Mouse (Mus musculus) cerebellum, adult 18-20 months (tissue): ENCODE data around the gene Rp9.
"Not testable (repeated sequence)": the region's sequence is repeated elsewhere in the genome, so short reads cannot be mapped to it uniquely, and the experiment has no call there.

Experiments used
- DNase-seq, 2 experiments: peaks; one replicate each; pipeline ENCODE4 v3.0.0; 2021

Gene Rp9

DNA sequence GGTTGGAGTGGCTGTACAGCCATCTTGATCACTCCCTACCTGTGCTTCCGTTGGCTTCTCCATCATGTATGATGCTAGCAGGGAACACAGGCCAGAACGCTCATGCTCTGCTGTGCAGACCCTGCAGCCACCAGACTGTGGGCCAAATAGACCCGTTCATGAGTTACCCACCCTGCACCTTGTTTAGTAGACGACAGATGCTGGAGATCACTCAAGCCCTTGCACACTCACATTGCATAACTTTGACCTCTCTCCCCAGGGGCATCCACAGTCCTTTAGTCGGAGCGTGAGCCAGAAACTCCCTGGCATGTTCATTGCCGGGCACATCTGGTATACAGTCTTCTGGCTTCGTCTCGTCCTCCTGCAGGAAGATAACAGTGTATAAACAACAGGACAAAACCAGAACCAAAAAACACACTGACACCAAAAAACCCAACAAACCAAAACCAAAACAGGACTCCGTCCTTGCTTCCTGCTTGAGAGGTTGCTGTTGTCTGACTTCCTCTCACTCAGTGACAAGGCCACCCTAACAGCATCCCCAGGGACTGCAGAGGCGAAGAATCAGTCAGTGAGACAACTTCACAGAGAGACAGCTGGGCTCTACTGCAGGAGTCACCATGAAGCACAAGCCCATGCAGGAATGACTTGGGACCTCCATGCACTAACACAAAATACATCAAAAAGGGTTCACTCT lies 12.3 kb downstream of the Rp9 start:
- no peak for DNase-seq

DNA sequence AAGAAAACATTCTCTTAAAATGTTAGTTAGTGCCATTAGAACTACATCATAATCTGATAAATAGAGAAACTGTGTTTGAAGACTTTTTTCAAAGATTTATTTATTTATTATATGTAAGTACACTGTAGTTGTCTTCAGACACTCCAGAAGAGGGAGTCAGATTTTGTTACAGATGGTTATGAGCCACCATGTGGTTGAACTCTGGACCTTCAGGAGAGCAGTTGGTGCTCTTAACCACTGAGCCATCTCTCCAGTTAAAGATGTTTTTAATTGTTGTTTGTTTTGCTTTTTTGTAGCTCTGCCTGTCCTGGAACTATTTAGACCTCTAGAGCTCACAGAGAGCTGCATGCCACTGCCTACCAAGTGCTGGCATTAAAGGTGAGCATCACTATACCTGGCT lies 14.5 kb downstream of the Rp9 start:
- no peak for DNase-seq

DNA sequence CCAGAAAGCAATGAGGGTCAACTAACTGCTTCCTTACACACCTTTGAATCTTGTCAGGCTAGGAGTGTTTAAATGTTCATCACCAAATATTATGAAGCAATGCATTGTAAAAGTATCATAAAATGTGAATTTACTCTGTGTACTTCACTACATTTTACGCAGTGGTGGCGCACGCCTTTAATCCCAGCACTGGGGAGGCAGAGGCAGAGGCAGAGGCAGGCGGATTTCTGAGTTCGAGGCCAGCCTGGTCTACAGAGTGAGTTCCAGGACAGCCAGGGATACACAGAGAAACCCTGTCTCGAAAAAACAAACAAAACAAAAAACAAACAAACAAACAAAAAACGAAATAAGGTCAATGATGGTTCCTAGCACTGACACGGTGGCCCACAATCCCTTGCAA lies 15.6 kb downstream of the Rp9 start, which contains the start of gene Gm17545:
TSS of gene Gm17545 (plus strand) at position 301 of the 400 bp plus-strand sequence.
- not testable (repeated sequence) for DNase-seq

DNA sequence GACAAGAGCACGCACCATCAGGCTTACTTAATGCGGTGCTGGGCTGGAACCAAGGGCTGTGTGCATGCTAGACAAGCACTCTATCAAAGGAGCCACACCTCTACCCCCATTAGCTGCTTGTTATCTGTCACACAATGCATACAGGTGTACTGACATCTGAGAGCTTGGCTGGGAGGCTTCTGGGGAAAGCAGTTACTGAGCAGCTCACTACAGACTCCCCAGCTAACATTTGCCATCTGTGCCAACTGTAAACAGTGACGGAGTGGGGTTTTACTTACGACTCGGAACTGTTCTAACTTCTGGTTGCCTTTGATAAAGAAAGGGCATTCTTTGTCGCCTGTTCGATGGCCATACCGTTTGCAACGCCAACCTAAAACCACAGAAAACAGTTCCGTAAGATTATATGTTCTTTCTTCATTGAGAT lies 16.0 kb downstream of the Rp9 start:
- no peak for DNase-seq

DNA sequence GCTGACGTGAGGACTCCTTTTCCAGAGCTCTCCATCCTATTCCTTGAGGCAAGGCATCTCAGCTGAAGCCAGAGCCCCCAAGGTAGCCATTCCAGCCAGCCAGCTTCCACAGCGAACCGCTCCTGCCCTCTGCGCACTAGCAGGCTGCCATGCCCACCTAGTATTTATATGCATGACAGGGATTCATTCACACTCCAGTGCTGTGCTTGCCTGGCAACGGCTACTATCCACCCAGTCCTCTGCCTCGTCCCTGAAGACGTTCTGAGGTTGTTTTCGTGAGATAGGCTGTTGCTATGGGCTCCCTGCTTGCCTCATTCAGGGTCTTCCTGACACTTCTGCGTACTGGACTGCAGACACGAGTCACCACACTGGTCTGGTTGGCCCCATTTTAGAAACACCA lies 16.8 kb downstream of the Rp9 start:
- DNase-seq = no peak

DNA sequence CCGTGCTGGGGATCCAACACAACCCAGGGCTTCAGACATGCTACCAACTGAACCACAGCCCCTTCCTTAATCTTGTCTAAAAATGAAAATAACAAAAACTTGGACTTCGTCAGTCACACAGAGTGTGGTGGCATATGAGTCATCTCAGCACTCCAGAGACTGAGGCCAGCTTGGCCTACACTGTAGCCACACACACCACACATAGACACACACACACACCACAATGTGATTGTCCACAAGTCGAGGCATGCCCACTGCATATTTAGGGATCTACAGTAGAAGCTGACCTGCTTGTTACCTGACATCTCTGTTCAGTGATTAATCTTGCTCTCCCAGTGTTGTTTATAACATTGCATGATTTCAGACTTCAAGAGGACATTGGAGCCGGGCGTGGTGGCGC lies 20.3 kb downstream of the Rp9 start:
- DNase-seq = no peak

DNA sequence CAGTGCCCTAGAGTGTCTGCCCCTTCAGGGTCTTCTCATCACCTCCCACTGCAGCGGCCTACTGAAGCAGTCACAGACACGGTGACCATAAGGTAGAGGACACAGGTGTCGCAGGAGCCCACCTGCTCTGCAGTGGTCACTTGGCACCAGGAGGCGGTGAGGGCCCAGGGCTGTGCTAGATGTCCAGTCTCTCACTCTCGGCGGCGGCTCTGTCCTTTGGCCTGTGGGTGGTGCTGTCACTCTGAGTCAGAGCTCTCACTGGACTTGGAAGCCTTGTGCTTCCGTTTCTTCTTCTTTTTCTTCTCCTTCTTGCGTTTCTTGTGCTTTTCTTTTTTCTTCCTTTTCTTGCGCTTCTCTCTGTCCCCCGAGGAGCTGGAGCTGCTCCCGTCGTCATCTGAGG lies 21.1 kb downstream of the Rp9 start:
- DNase-seq = peak; percentile 35 to 39

DNA sequence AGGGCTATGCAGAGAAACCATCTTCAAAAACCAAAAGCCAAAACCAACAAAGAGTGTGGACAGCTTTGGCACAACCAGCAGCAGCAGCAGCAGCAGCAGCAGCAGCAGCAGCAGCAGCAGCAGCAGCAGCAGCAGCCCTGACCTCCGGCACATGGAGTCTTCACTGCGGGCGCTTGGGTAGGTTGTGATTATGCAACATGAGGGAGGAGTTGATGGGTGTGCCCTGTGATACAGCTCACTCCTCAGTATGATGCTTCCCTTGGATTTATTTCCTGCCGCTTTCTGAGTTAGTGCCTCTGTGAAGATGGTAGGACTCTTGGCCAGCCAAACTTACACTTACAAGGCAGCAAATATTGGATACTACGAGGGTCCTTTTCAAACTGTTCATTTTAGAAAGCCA lies 22.3 kb downstream of the Rp9 start:
- DNase-seq = no peak

DNA sequence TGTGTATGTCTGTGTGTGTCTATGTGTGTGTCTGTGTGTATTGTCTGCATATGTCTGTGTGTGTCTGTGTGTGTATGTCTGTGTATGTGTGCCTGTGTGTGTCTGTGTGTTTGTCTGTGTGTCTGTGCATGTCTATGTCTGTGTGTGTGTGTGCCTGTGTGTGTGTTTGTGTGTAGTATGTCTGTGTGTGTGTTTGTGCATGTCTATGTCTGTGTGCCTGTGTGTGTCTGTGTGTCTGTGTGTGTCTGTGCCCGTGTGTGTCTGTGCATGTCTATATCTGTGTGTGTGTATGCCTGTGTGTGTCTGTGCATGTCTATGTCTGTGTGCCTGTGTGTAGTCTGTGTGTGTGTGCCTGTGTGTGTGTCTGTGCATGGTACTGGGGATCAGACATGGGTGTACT lies 24.4 kb downstream of the Rp9 start:
- DNase-seq = no peak

DNA sequence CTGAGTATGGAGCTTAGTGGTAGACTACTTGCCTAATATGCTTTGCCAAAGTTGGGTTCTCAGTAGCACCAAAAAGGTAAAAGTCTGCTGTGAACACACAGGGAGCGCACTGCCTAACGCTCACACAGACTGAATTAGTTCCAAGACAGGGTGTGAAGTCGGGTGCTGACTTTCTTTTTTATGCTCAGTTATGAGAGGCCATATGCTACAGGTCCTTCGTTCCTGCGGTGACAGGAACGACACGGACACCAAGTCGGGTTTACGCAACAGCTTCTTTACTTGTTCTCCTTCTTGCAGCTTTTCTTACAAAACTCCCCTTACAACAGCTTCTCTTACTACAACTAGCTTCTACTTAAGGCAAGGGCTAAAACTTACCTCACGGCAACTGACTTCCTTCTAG lies 26.4 kb downstream of the Rp9 start:
- DNase-seq = no peak

DNA sequence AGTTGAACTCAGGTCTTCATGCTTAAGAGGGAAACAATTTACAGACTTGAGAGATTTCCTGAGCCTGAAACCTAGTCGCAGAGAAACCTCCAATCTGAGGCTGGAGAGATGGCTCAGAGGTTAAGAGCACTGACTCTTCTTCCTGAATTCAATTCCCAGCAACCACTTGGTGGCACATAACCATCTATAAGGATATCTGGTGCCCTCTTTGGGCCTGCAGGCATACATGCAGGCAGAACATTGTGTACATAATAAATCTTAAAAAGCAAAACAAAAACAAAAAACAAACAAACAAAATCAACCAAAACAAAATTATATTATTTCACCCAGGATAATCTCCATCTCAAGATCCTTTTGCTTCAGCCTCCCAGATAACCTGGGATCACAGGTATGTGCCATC lies 30.7 kb downstream of the Rp9 start:
- DNase-seq = no peak

DNA sequence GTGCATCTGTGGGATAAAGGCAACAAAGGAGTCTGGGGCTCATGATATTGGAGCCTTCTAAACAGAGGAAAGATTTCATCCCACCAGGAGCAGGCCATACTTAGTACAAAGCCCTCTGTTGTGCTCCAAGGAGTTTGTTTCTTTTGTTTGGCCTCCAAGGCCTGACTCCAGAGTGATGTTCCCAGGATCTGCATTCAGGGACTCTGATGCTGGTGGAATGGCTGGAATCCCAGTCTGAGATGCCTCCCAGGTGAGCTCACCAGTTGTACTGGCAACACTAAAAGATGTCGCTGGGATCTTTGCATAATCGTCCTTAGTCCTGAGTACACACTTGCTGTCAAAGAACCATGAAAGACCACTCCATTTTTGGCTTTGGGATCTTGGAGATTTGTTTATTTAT lies 35.4 kb downstream of the Rp9 start:
- no peak for DNase-seq

DNA sequence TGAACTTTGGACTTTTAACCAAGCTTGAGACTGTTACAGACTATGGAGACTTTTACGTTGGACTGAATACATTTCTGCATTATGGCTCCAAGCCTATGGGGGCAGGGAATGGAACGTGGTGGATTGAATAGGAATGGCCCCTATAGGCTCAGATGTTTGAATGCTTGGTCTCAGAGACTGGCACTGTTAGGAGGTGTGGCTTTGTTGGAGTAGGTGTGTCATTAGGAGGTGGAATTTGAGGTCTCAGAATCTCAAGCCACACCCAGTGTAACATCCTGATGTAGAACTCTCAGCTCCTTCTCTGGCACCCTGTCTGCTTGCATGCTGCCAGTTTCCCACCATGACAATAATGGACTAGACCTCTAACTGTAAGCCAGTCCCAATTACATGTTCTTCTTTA lies 36.3 kb downstream of the Rp9 start:
- DNase-seq = no peak

DNA sequence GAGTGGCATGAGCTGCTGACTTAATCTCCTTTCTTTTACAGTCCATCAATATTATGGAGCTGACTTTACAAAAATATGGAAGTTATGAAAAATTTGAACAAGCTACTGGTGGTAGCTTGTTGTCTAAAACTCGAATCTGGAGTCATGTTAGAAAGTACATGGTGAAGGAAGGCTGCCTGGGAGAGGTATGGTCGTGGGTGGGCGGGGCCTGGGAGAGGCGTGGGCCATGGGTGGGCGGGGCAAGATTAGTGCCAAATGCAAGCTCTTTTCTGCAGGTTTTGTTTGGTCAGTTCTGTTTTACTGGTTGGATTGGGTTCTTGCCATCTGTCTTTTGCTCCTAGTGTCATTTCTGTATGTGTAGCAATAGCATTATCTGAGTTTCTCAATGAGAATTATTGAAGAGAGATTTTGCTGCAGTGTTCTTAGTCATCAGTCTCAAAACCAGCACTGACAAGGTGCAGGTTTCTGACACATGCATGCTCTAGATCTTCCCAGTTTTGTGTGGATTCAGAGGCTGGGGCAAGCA lies 39.2 kb downstream of the Rp9 start:
- no peak for DNase-seq

DNA sequence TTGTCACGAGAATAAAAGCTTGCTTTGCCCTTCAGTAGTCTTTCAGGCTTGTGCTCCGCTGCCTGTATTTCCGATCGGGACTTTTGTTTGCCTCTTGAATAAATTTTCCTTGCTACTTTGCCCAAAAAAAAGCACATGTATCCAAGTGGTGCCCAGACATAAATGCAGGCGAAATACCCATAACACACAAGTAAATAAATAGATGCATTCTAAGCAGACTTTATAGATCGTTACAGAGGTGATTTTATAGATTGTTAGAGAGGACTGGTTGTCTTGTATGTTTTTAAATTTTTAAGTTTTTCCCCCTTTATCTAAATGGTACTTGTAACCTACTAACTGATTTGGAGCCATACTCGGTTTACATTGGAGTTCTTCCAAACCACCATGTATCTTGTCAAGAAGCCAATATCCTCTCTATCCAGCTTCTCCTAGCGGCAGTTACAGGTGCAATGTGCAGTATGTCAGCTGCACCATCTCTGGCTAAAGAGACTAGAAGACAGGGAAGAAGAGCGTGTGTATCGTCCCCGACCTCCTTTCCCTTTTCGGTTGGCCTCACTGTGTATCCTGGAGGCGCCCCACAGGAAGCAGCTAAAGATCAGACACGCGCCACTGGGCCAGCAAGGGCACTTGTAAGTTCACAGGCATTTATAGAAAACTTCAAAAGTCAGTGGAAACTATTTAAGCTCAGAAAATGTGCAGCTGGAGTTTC lies 39.9 kb downstream of the Rp9 start:
- DNase-seq = peak; percentile 19 to 35

DNA sequence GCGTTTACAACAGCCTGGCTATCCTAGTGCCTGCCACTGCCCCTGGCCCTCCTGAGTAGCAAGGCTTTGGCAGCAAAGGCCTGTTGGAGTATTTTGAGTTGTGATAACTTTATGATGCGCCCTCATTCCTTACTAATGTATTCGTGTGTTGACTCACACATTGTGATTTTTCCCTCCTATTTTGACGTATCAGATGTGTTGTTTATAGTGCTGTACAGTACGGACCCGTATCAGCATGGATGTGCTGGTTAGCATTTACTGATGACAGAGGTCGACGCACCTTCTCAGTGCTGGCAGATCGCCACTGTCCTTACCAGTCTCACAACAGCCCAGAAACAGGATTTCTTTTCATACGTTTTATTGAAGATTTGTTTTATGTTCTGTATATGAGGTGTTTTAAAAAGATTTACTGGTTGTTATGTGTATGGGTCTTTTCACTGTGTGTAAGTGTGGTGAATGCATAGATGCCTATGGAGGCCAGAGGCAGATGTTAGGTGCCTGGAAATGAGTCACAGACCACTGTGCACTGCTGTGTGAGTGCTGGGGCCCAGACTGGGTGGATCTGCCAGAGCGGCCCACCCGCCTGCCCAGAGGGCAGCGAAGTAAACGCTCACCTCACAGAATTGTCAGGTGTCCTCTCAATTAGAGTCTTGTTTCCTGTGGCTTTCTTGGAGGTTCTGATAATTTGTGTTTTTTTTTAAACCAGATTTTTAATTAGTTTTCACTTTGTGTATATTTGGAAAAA lies 40.7 kb downstream of the Rp9 start:
- DNase-seq = no peak

DNA sequence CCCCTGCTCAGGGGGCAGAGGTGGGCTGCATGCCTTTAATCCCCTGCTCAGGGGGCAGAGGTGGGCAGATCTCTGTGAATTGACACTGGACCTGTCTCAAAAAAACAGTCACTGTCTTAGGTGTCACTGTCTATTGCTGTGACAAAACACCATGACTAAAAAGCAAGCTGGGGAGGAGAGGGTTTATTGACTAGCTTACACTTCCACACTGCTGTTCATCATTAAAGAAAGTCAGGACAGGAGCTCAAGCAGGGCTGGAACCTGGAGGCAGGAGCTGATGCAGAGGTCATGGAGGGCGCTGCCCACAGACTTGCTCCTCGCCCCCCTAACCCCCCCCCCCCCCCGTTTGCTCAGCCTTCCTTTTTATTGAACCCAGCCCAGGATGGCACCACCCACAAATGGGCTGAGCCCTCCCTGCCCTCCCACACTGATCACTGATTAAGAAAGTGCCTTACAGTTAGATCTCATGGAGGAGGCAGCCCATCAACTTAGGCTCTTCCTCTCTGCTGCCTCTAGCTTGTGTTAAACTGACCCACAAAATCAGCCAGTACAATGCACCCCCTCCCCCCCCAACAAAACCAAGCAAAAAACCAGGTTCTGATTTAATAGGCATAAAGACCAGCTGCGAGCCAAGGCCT lies 41.4 kb downstream of the Rp9 start:
- DNase-seq = no peak

DNA sequence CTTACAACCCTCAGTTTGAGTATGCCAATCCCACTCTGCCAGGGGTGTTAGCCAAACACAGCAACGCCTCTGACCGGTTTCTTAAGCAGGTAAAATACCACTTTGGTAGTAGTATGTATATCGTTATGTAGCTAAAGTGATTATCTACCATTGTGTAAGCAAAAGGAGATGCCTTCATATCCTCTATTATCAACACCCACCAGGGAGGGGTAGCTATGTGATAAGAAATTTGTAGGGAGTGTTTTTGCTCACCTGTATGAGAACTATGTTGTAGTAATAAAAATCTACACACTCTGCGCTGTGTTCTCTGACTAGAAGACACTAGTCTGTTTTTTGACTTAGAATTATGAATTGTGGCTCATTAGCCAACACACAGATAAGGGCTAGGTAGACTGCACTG lies 44.8 kb downstream of the Rp9 start:
- no peak for DNase-seq

DNA sequence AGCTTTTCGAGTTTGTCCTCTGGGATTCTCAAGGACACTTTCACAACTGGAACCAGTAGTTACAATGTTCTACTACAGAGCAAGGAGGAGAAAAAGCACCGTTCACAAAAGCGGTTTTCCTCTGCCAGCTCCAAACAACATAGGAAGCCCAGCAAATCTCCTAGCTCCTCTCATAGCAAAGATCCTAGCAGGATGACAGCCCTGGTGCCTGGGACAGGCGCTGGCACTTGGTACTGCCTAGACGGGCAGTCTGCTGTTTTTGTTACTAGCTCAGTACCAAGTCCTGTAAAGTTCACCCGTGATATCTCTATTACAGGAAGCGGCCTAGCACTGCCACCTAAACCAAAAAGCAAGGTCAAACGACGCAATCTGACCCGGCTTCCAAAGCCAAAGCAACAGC lies 45.3 kb downstream of the Rp9 start:
- no peak for DNase-seq

DNA sequence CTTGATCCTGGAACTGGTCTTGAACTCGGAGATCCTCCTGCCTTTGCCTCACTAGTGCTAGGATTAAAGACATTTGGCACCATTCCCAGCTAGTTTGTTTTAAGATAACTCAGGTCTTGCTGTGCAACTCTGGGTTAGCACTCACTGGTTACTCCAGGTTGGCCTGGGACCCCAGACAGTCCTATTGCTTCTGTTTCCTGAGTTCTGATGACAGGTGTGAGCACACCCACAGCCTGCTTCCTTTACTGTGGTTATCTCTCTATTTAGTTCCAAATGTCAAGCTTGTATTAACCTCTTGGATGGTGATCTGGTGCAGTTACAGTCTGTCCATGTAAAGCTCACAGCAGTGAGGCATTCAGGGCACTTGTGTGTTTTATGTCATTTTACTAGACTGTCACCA lies 46.0 kb downstream of the Rp9 start:
- DNase-seq = no peak

DNA sequence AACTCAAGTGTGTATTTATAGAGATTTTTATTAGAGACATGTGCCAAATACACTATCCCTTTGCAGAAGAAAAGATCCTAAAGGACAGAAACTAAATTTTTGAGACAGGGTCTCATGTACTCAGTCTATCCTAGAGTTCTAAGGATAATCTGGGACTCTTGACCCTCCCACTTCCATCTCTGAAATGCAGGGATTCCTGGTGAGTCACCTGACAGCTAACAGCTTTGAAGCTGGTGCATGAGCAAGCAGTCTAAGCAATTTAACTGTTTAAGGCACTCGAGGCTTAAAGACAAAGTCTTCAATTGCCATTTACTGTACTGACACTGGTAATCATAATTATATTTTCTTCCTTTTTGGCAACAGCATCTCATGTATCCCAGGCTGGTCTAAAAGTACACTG lies 47.0 kb downstream of the Rp9 start:
- no peak for DNase-seq

DNA sequence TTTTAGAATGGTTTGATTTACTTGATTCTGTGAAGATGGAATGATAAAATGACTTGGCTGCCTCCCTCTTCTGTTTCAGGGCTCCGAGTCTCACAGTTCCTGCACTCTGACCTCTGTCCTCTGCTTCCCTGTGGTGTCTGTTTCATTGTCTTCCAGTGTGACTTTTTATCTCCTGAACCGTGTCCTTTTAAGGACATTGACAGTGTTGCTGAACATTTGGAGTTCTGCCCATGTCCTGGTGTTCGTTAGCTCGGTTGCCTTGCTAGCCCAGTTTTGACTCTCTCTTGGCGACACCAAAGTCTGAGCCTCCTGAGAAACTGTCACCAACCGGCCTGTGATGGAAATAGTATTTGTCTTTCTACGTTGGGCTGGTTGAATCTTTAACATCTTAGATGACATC lies 49.1 kb downstream of the Rp9 start:
- DNase-seq = peak; percentile 33 to 57

DNA sequence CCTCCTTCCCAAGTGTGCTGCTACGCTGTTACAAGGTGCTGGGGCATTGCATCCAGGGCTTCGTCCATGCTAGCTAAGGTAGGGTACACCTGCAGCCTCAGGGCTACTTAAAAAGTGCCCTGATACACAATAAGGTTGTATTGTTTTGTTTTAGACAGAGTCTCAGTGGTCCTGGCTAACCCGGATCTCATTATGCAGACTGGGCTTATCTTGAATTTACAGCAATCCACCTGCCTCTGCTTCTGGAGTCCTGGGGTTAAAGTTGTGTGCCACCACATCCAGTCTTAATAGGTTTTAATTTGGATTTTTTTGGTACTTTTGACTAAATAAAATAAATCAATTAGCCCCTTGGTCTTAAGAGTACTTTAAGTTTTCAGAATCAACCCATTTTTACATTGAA lies 49.7 kb downstream of the Rp9 start:
- no peak for DNase-seq
